Mouse (Mus musculus) midbrain, embryonic 15.5 days (tissue): ENCODE data around the gene Gtdc1. TPM values are rescaled to one million over a fixed set of nuclear protein-coding genes. Genes with fewer than 3 reads are reported as not detected.
A peak's percentile ranks its signal among the peaks of the same experiment; 100 is the strongest.

Experiments used
- ATAC-seq: fragments of 200-750 bp; cut with Nextera tagmentation; replicated peaks from 2 replicates; pipeline ENCODE4 v1.8.0; 2017; ENCODE audit warnings: moderate TSS enrichment
- H3K27ac ChIP-seq: fragments of 300-500 bp; sonication (generic); 2 replicates; pipeline ENCODE4 v1.5.1; 2015; ENCODE audit warnings: mild to moderate bottlenecking, inconsistent platforms
- H3K27me3 ChIP-seq: fragments of 300-500 bp; sonication (generic); replicated peaks from 2 replicates; pipeline ENCODE4 v1.6.1; 2015; ENCODE audit warnings: inconsistent platforms
- H3K36me3 ChIP-seq: fragments of 300-500 bp; sonication (generic); replicated peaks from 2 replicates; pipeline ENCODE4 v1.6.1; 2015; ENCODE audit warnings: inconsistent platforms
- H3K4me1 ChIP-seq: fragments of 300-500 bp; sonication (generic); 2 replicates; pipeline ENCODE4 v1.6.1; 2015; ENCODE audit warnings: inconsistent platforms
- H3K4me2 ChIP-seq: fragments of 300-500 bp; sonication (generic); 2 replicates; pipeline ENCODE4 v1.6.1; 2015; ENCODE audit warnings: inconsistent platforms, mild to moderate bottlenecking, moderate library complexity
- H3K4me3 ChIP-seq: fragments of 300-500 bp; sonication (generic); 2 replicates; pipeline ENCODE4 v1.5.1; 2015; ENCODE audit warnings: mild to moderate bottlenecking, inconsistent platforms
- H3K9ac ChIP-seq: fragments of 300-500 bp; sonication (generic); 2 replicates; pipeline ENCODE4 v1.6.1; 2015; ENCODE audit warnings: mild to moderate bottlenecking, inconsistent platforms
- H3K9me3 ChIP-seq: fragments of 300-500 bp; sonication (generic); 2 replicates; pipeline ENCODE4 v1.6.1; 2016; ENCODE audit warnings: inconsistent platforms
- WGBS: fragments of 180-500 bp; shearing (Covaris S2); methylation state at CpG from one replicate; pipeline ENCODE4 v1.1.7; 2015; ENCODE audit warnings: mixed read lengths; 5-methylcytosine and 5-hydroxymethylcytosine counted together
- polyA plus RNA-seq: library from polyadenylated mRNA; unstranded; fragments of >200 nt; fragmentation: Nextera tagmentation; extraction: Ambion mirVana; gene quantifications from 2 replicates; pipeline ENCODE4 v1.2.1, GENCODE M21; 2015

Gene Gtdc1
- polyA plus RNA-seq, 1 experiment from 2014 or later: 16.8 TPM

DNA sequence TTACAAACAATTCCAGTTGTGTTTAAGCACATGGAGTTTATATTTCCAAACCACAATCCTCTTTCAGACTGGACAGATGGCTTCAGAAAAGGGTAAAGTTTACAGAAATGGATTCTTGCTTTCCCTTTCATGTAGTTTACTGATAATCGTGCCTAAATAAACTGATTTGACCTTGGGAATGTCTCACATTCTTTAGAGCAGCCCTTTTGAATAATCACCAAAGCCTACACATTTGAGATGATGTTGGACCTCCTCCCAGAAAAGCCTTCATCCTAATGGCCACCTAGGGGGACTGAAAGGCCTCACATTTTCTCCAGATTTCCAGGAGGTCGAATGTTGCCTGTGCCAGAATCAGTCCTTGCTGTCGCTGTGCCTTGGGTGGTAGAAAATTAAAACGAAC, 227.2 kb downstream of the Gtdc1 start:
- no peak overlapping the region for H3K9ac ChIP-seq
- H3K27me3 ChIP-seq: no peaks in the 10 kb centered on the region
- H3K36me3 ChIP-seq: no peaks in the 10 kb centered on the region
- no peak overlapping the region for H3K27ac ChIP-seq
- 51% methylated on average over 4 of the region's 4 CpGs for WGBS
- H3K9me3 ChIP-seq: no peaks in the 10 kb centered on the region
- H3K4me1 ChIP-seq: no peaks in the 10 kb centered on the region
- H3K4me2 ChIP-seq: no peak overlapping the region
- no peak overlapping the region for H3K4me3 ChIP-seq
- ATAC-seq: no peak

GRCm38 (mm10) chr2:44696441-44696840, 231.0 kb downstream of the Gtdc1 start:
- 29% methylated on average over 3 of the region's 3 CpGs for WGBS
- no peak overlapping the region for H3K27ac ChIP-seq

GRCm38 (mm10) chr2:44693898-44694297, 233.6 kb downstream of the Gtdc1 start:
- H3K4me3 ChIP-seq: no peak overlapping the region
- no peak overlapping the region for H3K4me2 ChIP-seq
- no peaks in the 10 kb centered on the region for H3K36me3 ChIP-seq
- H3K27ac ChIP-seq: no peak overlapping the region
- H3K27me3 ChIP-seq: no peaks in the 10 kb centered on the region
- no peaks in the 10 kb centered on the region for H3K4me1 ChIP-seq
- H3K9ac ChIP-seq: no peak overlapping the region
- ATAC-seq: no peak
- no peaks in the 10 kb centered on the region for H3K9me3 ChIP-seq
- 21% methylated on average over 1 of the region's 1 CpGs for WGBS

More at GRCm38 (mm10) chr2:44696441-44696840, 231.0 kb downstream of the Gtdc1 start:
- H3K4me1 ChIP-seq: no peaks in the 10 kb centered on the region
- H3K4me2 ChIP-seq: no peak overlapping the region
- no peaks in the 10 kb centered on the region for H3K9me3 ChIP-seq
- no peak overlapping the region for H3K4me3 ChIP-seq
- no peaks in the 10 kb centered on the region for H3K36me3 ChIP-seq
- H3K9ac ChIP-seq: no peak overlapping the region
- ATAC-seq: no peak
- H3K27me3 ChIP-seq: no peaks in the 10 kb centered on the region

DNA sequence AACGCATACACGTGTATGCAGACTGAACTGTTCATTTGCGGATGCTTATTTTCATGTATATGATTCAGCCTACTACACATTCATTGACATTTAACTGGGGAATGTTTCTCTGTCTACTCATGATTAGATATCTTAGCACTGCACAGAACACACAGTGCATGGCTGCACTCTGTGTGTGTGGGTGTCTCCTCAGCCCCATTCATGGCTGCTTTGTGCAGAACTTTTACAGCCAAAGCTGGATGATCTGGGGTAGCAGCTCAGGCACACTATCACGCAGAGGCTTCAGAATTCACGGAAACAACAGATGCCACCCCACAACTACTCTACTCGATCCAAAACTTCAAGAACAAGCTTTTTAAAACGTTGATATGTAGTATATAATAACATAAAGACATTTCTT, 263.4 kb downstream of the Gtdc1 start:
- Histone ChIP-seq H3K27ac (no peak overlapping the region), H3K4me2 (no peak overlapping the region), H3K9me3 (no peaks in the 10 kb centered on the region), H3K4me1 (no peaks in the 10 kb centered on the region), H3K27me3 (no peaks in the 10 kb centered on the region), H3K4me3 (no peak overlapping the region), H3K36me3 (no peaks in the 10 kb centered on the region), H3K9ac (no peak overlapping the region)
- WGBS: 93% methylated on average over 7 of the region's 7 CpGs
- no peak for ATAC-seq

DNA sequence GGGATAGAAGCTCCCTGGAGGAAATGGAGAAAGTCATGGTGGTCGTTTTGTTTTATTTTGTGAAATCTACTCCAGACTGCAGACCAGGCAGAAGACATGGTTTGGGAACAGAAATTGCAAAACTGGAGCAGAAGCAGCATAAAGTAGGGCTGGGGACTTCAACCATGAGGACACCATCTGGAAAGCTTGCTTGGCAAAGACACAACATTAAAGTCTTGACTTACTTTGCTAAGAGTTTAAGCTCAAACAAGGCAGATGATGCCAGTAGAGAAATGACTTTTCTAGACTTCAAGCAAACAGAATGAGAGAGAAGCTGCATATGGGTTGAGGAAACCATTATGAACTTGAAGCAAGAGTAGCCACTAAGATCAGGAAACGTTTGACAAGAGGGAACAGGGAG, 267.6 kb downstream of the Gtdc1 start:
- H3K9ac ChIP-seq: no peak overlapping the region
- WGBS: 79% methylated on average over 2 of the region's 2 CpGs
- no peak for ATAC-seq

GRCm38 (mm10) chr2:44659011-44659410, 268.4 kb downstream of the Gtdc1 start:
- H3K4me1 ChIP-seq: no peaks in the 10 kb centered on the region
- H3K27me3 ChIP-seq: no peaks in the 10 kb centered on the region
- no peak overlapping the region for H3K27ac ChIP-seq
- no peaks in the 10 kb centered on the region for H3K9me3 ChIP-seq
- no peak overlapping the region for H3K4me2 ChIP-seq
- no peak for ATAC-seq
- H3K4me3 ChIP-seq: no peak overlapping the region
- no peaks in the 10 kb centered on the region for H3K36me3 ChIP-seq
- H3K9ac ChIP-seq: no peak overlapping the region

More for the DNA sequence above, 267.6 kb downstream of the Gtdc1 start:
- Histone ChIP-seq H3K27me3 (no peaks in the 10 kb centered on the region), H3K27ac (no peak overlapping the region), H3K4me2 (no peak overlapping the region), H3K9me3 (no peaks in the 10 kb centered on the region), H3K4me3 (no peak overlapping the region), H3K36me3 (no peaks in the 10 kb centered on the region), H3K4me1 (no peaks in the 10 kb centered on the region)

DNA sequence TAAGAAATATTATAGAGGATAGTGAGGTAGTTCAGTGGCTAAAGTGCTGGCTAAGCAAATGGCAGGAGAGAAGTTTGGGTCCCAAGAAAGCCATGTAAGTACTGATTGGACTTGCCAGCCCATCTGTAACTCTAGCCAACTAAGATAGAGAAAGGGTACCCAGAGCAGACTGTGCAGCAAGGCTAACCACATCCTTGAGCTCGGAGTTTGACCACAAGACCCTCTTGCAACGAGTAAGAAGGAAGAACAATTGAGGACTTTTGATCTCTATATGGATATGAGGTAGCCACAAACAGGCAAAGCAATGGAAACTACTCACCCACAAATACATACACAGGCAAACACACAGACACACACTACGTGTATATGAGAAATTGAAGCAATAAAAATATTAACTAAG, 278.9 kb downstream of the Gtdc1 start:
- no peaks in the 10 kb centered on the region for H3K36me3 ChIP-seq
- H3K27ac ChIP-seq: no peak overlapping the region
- no peaks in the 10 kb centered on the region for H3K4me1 ChIP-seq
- no peak for ATAC-seq
- WGBS: 92% methylated on average over 3 of the region's 3 CpGs
- no peak overlapping the region for H3K4me3 ChIP-seq
- H3K27me3 ChIP-seq: no peaks in the 10 kb centered on the region
- H3K9me3 ChIP-seq: no peaks in the 10 kb centered on the region
- H3K9ac ChIP-seq: no peak overlapping the region
- no peak overlapping the region for H3K4me2 ChIP-seq

- H3K27me3 ChIP-seq: no peaks in the 10 kb centered on the region
- H3K36me3 ChIP-seq: no peaks in the 10 kb centered on the region
- ATAC-seq: no peak
- no peaks in the 10 kb centered on the region for H3K9me3 ChIP-seq
- no peak overlapping the region for H3K4me2 ChIP-seq
- H3K9ac ChIP-seq: no peak overlapping the region
- no peak overlapping the region for H3K27ac ChIP-seq
- 95% methylated on average over 6 of the region's 6 CpGs for WGBS
- H3K4me1 ChIP-seq: no peaks in the 10 kb centered on the region
- no peak overlapping the region for H3K4me3 ChIP-seq
Measured at GRCm38 (mm10) chr2:44646398-44646797, 281.1 kb downstream of the Gtdc1 start.

- 48% methylated on average over 2 of the region's 2 CpGs for WGBS
- no peak overlapping the region for H3K27ac ChIP-seq
- ATAC-seq: no peak
- H3K9me3 ChIP-seq: no peaks in the 10 kb centered on the region
- no peaks in the 10 kb centered on the region for H3K27me3 ChIP-seq
- no peaks in the 10 kb centered on the region for H3K36me3 ChIP-seq
- no peak overlapping the region for H3K4me2 ChIP-seq
- no peak overlapping the region for H3K9ac ChIP-seq
- H3K4me3 ChIP-seq: no peak overlapping the region
- H3K4me1 ChIP-seq: peaks cover 4% of the 10 kb centered on the region; the same call in 1 of the 2 replicates
Measured at GRCm38 (mm10) chr2:44639370-44639769, 288.1 kb downstream of the Gtdc1 start.

- Histone ChIP-seq H3K27me3 (no peaks in the 10 kb centered on the region), H3K4me1 (peaks cover 11% of the 10 kb centered on the region), H3K27ac (no peak overlapping the region), H3K4me2 (no peak overlapping the region), H3K9me3 (no peaks in the 10 kb centered on the region), H3K4me3 (no peak overlapping the region), H3K36me3 (no peaks in the 10 kb centered on the region), H3K9ac (no peak overlapping the region)
- WGBS: 55% methylated on average over 4 of the region's 4 CpGs
- no peak; the same call in 1 of the 2 replicates for ATAC-seq
Measured at GRCm38 (mm10) chr2:44638157-44638556, 289.3 kb downstream of the Gtdc1 start.

GRCm38 (mm10) chr2:44633971-44634370, 293.5 kb downstream of the Gtdc1 start:
- no peaks in the 10 kb centered on the region for H3K36me3 ChIP-seq
- no peak overlapping the region for H3K4me3 ChIP-seq
- peak; percentile 13; the same call in 1 of the 2 replicates for ATAC-seq
- peak overlapping the region; percentile 42; the same call in 1 of the 2 replicates for H3K27ac ChIP-seq
- no peaks in the 10 kb centered on the region for H3K9me3 ChIP-seq
- WGBS: 34% methylated on average over 8 of the region's 8 CpGs
- no peak overlapping the region for H3K4me2 ChIP-seq
- no peak overlapping the region for H3K9ac ChIP-seq
- H3K27me3 ChIP-seq: no peaks in the 10 kb centered on the region
- H3K4me1 ChIP-seq: peaks cover 19% of the 10 kb centered on the region

GRCm38 (mm10) chr2:44633064-44633463, 294.4 kb downstream of the Gtdc1 start:
- Histone ChIP-seq H3K27ac (no peak overlapping the region), H3K27me3 (no peaks in the 10 kb centered on the region), H3K4me2 (peak overlapping the region; percentile 27; the same call in 1 of the 2 replicates), H3K4me1 (peaks cover 16% of the 10 kb centered on the region), H3K9ac (no peak overlapping the region), H3K9me3 (no peaks in the 10 kb centered on the region), H3K4me3 (no peak overlapping the region), H3K36me3 (no peaks in the 10 kb centered on the region)
- WGBS: 62% methylated on average over 5 of the region's 5 CpGs
- peak; percentile 43; the same call in 1 of the 2 replicates for ATAC-seq

DNA sequence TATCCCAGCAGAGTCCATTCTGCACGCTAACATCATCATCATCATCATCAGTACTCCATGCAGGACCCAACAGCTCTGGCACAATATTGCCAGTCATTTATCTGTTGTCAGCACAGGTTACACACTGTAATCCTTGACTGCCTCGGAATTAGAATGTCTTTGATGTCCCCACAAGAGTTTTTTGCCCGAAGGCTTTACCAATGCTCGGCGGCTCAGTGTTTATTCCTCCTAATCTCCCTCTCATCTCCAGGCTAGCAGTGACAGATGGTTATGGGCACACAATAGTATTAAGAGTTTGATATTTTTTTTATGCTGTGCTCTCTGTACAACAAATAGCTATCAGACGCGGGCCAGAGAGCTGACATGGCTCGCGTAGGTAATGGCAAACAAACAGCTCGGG, 294.9 kb downstream of the Gtdc1 start:
- Histone ChIP-seq H3K27ac (0 out of 2 replicates have a peak overlapping the region, but pooled peaks have one; percentile 13), H3K9ac (no peak overlapping the region)
- peak; percentile 89 for ATAC-seq

More for the DNA sequence above, 294.9 kb downstream of the Gtdc1 start:
- Histone ChIP-seq H3K27me3 (no peaks in the 10 kb centered on the region), H3K4me1 (peaks cover 14% of the 10 kb centered on the region), H3K36me3 (no peaks in the 10 kb centered on the region), H3K4me2 (peak overlapping the region; percentile 27), H3K4me3 (no peak overlapping the region), H3K9me3 (no peaks in the 10 kb centered on the region)
- 19% methylated on average over 10 of the region's 10 CpGs for WGBS
